Mouse (Mus musculus) embryo, embryonic 11 days (tissue): ENCODE data around the gene Slamf9.
A peak's percentile ranks its signal among the peaks of the same experiment; 100 is the strongest.

ENCODE experiments used
- DNase-seq: peaks from one replicate; pipeline ENCODE4 v3.0.0-alpha.2; 2015

Gene Slamf9

DNA sequence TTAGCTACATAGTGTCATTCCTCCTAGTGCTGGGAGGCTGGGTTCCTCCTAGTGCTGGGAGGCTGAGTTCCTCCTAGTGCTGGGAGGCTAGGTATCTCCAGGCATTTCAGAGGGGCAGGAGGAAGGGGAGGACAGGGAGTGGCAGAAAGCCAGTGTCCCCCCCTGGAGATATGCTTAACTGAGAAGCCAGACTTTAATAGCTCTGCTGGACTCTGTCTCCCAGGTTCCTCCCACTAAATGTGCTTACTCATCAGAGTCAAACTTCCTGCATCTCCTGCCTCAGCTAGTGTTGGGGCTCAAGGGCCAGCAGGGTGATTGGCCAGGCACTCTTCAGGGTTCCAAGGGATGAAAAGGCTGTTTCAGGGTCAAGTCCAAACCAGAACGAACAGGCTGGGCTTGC is 40.2 kb downstream of the Slamf9 start:
- DNase-seq: no peak

DNA sequence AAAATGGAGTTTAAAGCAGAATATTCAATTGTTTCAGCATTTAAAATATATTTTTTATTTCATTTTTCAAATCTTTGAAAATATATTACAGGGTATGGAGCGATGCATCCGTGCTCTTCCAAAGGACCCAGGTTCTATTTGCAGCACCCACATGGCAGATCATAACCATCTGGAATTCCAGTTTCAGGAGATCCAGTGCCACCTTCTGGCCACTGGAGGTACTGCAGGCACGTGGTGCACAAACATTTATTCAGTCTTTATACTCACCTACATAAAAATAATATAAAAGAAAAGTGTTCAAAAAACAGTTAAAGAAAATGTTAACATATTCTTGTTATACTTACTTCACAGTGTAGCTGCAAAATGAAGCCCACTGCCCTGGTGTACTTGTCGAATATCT is 42.9 kb downstream of the Slamf9 start:
- DNase-seq: no peak

DNA sequence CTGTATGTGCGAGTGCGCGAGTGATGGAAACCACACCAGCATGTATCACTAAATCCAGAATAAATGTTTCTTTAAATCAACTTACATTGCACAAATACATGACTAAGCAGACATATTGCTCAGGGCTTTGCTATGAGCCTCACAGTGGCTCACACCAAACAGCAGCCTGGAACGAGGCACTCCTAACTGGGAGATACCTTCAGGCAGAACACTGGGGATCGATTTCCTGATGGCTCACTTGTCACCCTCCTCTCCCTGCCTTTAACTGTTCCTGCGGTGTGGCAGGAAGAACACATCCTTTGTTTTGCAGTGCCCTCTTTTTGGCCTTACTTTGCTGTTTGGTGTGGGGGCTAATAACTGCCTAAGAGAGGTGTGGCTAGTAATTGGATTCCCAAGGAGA is 44.5 kb downstream of the Slamf9 start:
- no peak for DNase-seq

DNA sequence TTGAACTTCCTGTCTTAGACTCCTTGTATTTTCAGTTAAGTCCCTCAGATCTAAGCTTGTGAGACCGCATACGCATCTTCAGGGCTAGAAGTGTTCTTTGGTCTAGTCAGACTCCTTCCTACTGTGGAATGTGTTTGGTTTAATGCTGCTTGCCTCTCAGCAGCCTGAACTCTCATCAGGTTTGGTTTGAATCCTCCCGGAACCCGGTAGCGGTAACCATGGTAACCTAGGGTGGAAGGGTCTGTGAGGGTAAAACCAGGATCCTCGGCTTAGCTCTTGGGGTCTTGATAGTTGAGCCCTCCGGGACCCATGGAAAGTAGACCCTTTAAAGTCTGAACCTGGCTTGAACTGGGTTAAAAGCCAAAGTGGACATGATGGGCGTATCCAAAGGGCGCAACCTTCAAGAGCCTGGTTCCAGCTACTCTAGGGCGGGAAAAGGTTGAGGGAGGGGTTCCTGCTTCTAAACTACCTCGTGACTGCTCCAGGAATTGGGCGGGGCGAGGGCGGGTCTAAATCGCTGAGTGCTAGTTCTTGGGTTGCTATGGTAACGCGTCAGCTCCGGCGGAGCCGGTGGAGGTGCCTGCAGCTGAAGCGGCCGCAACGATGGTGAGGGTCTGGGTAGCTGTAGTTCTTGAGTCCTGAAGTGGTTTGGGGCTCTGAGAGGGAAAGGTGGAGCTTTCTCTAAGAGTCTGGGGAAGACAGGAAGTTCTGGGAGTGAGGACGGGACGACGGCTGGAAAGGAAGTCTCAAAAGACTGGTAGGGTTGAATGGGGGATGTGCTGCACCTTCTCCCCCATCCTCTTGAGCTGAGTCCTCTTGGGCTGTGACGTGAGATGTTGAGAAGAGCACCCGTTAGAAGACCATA is 45.6 kb downstream of the Slamf9 start, which contains the start of gene Cfap45:
TSS of gene Cfap45 (plus strand) at position 226 of the 865 bp plus-strand sequence.
- DNase-seq: peak; percentile 97

GRCm38 (mm10) chr1:172522524-172522923 is 47.4 kb downstream of the Slamf9 start:
- DNase-seq: no peak

- no peak for DNase-seq
These were observed 48.5 kb downstream of the Slamf9 start for GRCm38 (mm10) chr1:172523699-172524101.

- DNase-seq: peak; percentile 51
These were observed 50.0 kb downstream of the Slamf9 start for GRCm38 (mm10) chr1:172525027-172525764.

- DNase-seq: no peak
These were observed 50.8 kb downstream of the Slamf9 start for GRCm38 (mm10) chr1:172525971-172526370.

- DNase-seq: no peak
These were observed 51.4 kb downstream of the Slamf9 start for GRCm38 (mm10) chr1:172526380-172527081.

DNA sequence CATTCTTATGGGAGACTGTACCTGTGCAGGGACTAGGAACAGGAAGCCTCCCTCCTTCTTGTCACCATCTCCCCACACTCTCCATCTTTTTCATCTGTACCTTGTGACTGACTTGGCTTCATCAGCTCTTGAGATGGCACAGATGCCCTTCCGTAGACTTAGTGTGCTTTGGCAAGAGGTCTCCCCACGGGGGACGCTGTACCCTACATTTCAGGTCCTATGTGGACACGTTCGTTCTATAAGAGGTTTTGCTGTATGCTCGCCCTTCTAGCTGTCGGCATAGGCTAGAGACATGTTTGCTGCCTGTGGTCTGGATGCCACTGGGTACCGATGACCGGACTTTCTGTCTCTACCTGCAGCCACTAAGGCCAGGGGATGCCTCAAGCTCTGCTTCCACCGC is 52.3 kb downstream of the Slamf9 start:
- DNase-seq: no peak
